Mouse (Mus musculus) urinary bladder, postnatal 4 days (tissue): ENCODE measurements around the gene Bhlhb9.

ENCODE experiments used
- DNase-seq, 2 experiments: peaks; one replicate each; pipeline ENCODE4 v3.0.0; 2021 to 2022; ENCODE audit warnings: low spot score in 2 of 2

Bhlhb9 gene

GRCm38 (mm10) chrX:135886234-135886585, 88.8 kb downstream of the Bhlhb9 start:
- peak in 1 of 2 experiments; percentile 59 for DNase-seq

- no peak for DNase-seq
Observed at GRCm38 (mm10) chrX:135916580-135916979, 119.2 kb downstream of the Bhlhb9 start.

- no peak for DNase-seq
Observed at GRCm38 (mm10) chrX:135917116-135917515, 119.7 kb downstream of the Bhlhb9 start.

- no peak for DNase-seq
Observed at GRCm38 (mm10) chrX:135922162-135922561, 124.8 kb downstream of the Bhlhb9 start.

- no peak for DNase-seq
Observed at GRCm38 (mm10) chrX:135925911-135926310, 128.5 kb downstream of the Bhlhb9 start.

- no peak for DNase-seq
Observed at GRCm38 (mm10) chrX:135928588-135928987, 131.2 kb downstream of the Bhlhb9 start.

- no peak for DNase-seq
Observed at GRCm38 (mm10) chrX:135936452-135936851, 139.1 kb downstream of the Bhlhb9 start.
